Mouse (Mus musculus) C2C12 (cell line): ENCODE results near the gene Mrc2.

Experiments used
- CTCF ChIP-seq: IDR thresholded peaks from one replicate; pipeline ENCODE4 v1.5.1; 2011; ENCODE audit not compliant: control insufficient read depth, insufficient read depth, insufficient read length
- MAX ChIP-seq: IDR thresholded peaks from one replicate; pipeline ENCODE4 v1.6.1; 2011; ENCODE audit warnings: mild to moderate bottlenecking, control low read depth
- MYOD1 ChIP-seq: IDR thresholded peaks from one replicate; pipeline ENCODE4 v1.6.1; 2011; ENCODE audit warnings: low read depth; ENCODE audit not compliant: control insufficient read depth, insufficient read length
- USF1 ChIP-seq: IDR thresholded peaks from one replicate; pipeline ENCODE4 v1.6.1; 2011; ENCODE audit warnings: low read depth, mild to moderate bottlenecking, control low read depth, moderate library complexity

DNA sequence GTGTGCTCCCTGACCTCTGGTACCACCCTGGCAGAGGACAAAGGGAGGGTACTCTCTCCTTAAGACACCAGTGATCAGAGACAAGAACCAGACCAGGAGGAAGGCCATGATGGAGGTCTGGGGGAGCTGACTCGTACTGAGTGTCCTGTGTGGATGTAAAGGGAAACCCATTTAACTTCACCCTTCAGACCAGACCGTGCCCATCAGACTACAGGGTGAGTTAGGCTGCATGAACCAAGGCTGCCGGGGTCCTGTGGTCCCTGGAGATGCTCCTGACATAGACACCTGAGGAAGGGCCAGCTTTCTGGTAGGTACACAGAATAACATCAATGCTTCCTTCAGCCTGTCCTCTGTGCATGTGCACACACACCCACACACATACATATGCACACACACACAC lies 73.2 kb downstream of the Mrc2 start:
- TF ChIP-seq CTCF = no peak
- TF ChIP-seq MAX = no peak
- no peak for TF ChIP-seq MYOD1
- no peak for TF ChIP-seq USF1
